Mouse (Mus musculus) hindbrain, embryonic 15.5 days (tissue): ENCODE results near the gene Casd1. TPM values are rescaled to one million over a fixed set of nuclear protein-coding genes. Genes with fewer than 3 reads are reported as not detected.

Experiments
- ATAC-seq: fragments of 200-750 bp; cut with Nextera tagmentation; 2 replicates; pipeline ENCODE4 v1.8.0; 2017; ENCODE audit warnings: low read depth, moderate number of reproducible peaks, moderate TSS enrichment; ENCODE audit not compliant: low FRiP score
- H3K27ac ChIP-seq: fragments of 300-500 bp; sonication (generic); replicated peaks from 2 replicates; pipeline ENCODE4 v1.5.1; 2015; ENCODE audit warnings: mild to moderate bottlenecking, inconsistent platforms
- H3K27me3 ChIP-seq: fragments of 300-500 bp; sonication (generic); 2 replicates; pipeline ENCODE4 v1.6.1; 2015; ENCODE audit warnings: control low read depth, inconsistent platforms
- H3K36me3 ChIP-seq: fragments of 300-500 bp; sonication (generic); 2 replicates; pipeline ENCODE4 v1.6.1; 2015; ENCODE audit warnings: control low read depth, inconsistent platforms
- H3K4me1 ChIP-seq: fragments of 300-500 bp; sonication (generic); replicated peaks from 2 replicates; pipeline ENCODE4 v1.6.1; 2015; ENCODE audit warnings: control low read depth, inconsistent platforms
- H3K4me2 ChIP-seq: fragments of 300-500 bp; sonication (generic); 2 replicates; pipeline ENCODE4 v1.6.1; 2015; ENCODE audit warnings: moderate library complexity, mild to moderate bottlenecking, inconsistent platforms
- H3K4me3 ChIP-seq: fragments of 300-500 bp; sonication (generic); 2 replicates; pipeline ENCODE4 v1.5.1; 2015; ENCODE audit warnings: mild to moderate bottlenecking, inconsistent platforms
- H3K9ac ChIP-seq: fragments of 300-500 bp; sonication (generic); 2 replicates; pipeline ENCODE4 v1.6.1; 2015; ENCODE audit warnings: inconsistent platforms
- H3K9me3 ChIP-seq: fragments of 300-500 bp; sonication (generic); 2 replicates; pipeline ENCODE4 v1.6.1; 2016; ENCODE audit warnings: control low read depth, inconsistent platforms
- WGBS: fragments of 180-500 bp; shearing (Covaris S2); methylation state at CpG from one replicate; pipeline ENCODE4 v1.1.7; 2015; 5-methylcytosine and 5-hydroxymethylcytosine counted together
- polyA plus RNA-seq: library from polyadenylated mRNA; unstranded; fragments of >200 nt; fragmentation: Nextera tagmentation; extraction: Ambion mirVana; gene quantifications from 2 replicates; pipeline ENCODE4 v1.2.1, GENCODE M21; 2015

The Casd1 gene
- 43.2 and 44.6 TPM in 2 replicates for polyA plus RNA-seq

DNA sequence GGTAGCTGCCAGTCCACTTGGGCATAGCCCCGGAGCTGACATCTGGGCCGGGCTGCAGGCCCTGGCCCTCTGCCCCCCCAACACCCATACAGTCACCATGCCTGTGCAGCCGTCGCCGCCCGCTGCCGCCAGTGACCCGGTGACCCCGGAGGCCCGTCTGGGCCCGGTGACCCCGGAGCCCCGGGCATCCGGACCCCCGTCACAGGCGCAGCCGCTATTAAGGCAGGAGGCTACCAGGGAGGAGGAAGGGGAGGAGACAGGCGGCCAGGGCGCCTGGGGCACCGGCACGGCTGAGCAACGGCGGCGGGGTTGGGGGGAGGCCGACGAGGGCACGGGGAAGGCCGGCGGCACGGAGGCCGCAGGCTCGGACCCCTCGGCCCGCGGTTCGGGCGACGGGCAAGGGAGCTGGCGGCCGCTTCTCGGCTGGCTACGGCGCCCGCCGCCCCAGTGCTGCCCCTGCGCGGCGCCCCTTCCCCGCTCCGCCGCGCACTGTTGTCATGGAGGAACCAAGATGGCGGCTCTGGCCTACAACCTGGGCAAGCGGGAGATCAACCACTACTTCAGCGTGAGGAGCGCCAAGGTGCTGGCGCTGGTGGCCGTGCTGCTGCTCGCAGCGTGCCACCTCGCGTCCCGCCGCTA, at the start of gene Casd1:
Gene Casd1 (plus strand): TSS at position 182 of the 639 bp plus-strand sequence.
- WGBS: under 1% methylated on average over 52 of the region's 64 CpGs
- H3K27me3 ChIP-seq: no peaks in the 10 kb centered on the region
- peak; percentile 93 for ATAC-seq
- peaks cover 28% of the 10 kb centered on the region for H3K4me1 ChIP-seq
- H3K27ac ChIP-seq: peak within 1 kb of the TSS; percentile 96
- peak within 1 kb of the TSS; percentile 74 for H3K4me3 ChIP-seq
- H3K36me3 ChIP-seq: no peaks in the 10 kb centered on the region
- H3K9me3 ChIP-seq: no peaks in the 10 kb centered on the region
- H3K9ac ChIP-seq: peak within 1 kb of the TSS; percentile 87
- H3K4me2 ChIP-seq: peak within 1 kb of the TSS; percentile 90

DNA sequence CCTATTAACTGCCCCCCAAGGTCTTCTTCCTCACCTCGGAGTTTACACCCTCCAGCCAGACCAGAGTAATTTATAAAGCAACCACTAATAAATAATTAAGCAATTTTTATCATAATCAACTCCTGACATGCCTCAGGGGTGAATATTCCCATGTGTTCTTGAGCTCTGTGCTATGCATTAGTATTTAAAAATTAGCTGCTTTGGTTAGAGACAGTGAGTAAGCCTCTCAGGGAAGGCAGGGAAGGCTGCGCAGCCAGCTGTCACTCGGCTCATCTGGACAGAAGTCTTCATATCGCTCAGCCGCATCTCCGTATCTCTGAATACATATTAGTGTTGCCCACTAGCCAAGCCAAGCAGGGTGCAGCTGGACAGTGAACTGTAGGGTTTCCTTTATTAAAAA, 45.3 kb upstream of the Casd1 start:
- no peak overlapping the region for H3K4me3 ChIP-seq
- H3K27me3 ChIP-seq: no peaks in the 10 kb centered on the region
- H3K4me1 ChIP-seq: 0 out of 2 replicates have a peak, but pooled peaks cover 7% of the 10 kb centered on the region
- H3K9me3 ChIP-seq: no peaks in the 10 kb centered on the region
- WGBS: 45% methylated on average over 6 of the region's 6 CpGs
- no peak for ATAC-seq
- no peak overlapping the region for H3K4me2 ChIP-seq
- no peak overlapping the region for H3K27ac ChIP-seq
- no peak overlapping the region for H3K9ac ChIP-seq
- H3K36me3 ChIP-seq: no peaks in the 10 kb centered on the region

DNA sequence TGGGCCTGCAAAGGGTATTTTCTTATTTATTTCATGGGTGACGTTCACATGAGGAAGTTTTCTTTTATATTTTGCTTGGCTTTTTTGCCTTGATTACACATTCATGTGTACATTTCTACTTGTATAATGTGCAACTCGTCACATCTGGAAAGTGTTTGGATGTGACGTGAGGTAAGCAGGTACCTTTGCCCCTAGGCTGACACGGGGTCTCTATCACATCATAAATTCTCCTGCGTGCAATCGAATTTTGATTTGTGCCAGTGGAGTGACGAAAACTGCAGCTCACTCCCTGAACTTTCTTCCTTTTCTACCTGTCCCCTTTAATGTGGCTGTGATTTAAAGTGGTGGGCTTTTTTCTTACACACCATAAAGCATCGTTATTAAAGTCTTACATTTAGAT, 43.6 kb upstream of the Casd1 start:
- WGBS: 80% methylated on average over 8 of the region's 8 CpGs
- Histone ChIP-seq H3K36me3 (no peaks in the 10 kb centered on the region), H3K4me2 (no peak overlapping the region), H3K9ac (no peak overlapping the region), H3K27ac (no peak overlapping the region), H3K4me1 (0 out of 2 replicates have a peak, but pooled peaks cover 11% of the 10 kb centered on the region), H3K27me3 (no peaks in the 10 kb centered on the region), H3K4me3 (no peak overlapping the region), H3K9me3 (no peaks in the 10 kb centered on the region)
- ATAC-seq: no peak

DNA sequence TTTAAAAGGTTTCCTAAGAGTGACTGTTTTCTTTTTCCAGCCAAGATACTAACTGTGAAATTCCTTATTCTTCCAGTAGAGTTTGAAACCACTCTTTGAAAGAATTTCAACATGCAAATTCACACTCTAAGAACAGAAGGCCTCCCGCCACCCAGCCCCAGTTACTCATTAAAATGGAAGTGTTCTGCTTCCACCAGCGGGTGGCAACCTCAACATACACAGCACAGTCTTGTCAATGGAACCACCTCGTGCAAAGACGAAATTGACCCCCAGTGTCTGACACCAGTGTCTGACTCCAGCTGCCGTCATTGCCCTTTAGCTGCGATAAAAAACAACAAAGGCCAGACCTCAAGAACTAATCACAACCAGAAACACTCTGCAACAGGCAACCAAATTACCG, 43.0 kb upstream of the Casd1 start:
- Histone ChIP-seq H3K4me1 (0 out of 2 replicates have a peak, but pooled peaks cover 11% of the 10 kb centered on the region), H3K27ac (no peak overlapping the region), H3K27me3 (no peaks in the 10 kb centered on the region), H3K9ac (no peak overlapping the region), H3K9me3 (no peaks in the 10 kb centered on the region), H3K4me2 (no peak overlapping the region), H3K36me3 (no peaks in the 10 kb centered on the region), H3K4me3 (no peak overlapping the region)
- 11% methylated on average over 7 of the region's 7 CpGs for WGBS
- ATAC-seq: 0 out of 2 replicates have a peak, but pooled peaks have one; percentile 63

DNA sequence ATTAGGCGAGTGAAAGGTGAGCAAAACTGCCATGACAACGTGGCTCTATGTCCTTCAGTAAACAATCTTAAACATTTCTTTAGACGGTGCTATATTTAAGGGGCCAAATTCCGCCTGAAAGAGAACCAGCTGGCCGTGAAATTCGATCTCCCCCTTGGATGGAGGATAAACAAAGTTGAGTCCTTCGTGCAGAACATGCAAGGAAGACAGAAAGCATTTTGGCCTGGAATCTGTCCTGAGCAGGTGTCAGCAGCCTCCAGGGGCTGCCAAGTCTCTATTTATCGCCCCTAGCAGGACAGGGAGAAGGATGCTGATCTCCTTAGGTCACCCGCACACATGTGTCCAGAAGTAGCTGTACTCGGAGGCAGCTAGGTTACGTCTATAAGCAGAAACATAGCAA, 39.5 kb upstream of the Casd1 start:
- Histone ChIP-seq H3K9ac (no peak overlapping the region), H3K36me3 (no peaks in the 10 kb centered on the region)

DNA sequence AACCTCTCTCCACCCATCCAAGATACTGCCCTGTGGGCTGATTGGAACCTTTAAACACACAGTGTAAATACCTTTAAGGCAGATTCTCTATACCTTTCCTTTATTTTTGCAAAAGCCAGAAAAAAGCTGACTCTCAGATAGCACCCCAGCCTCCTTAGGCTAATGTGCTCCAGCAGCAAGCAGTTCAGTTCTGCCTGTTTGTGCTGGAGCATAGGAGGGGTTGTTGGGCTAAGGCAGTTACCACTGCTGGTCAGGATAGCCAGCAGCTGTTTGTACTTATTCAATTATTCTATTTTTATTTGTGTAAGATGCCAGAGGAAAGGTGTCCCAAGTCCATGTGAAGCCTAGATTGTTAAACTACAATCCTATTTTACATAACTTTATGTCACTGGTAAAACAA, 39.0 kb upstream of the Casd1 start:
- Histone ChIP-seq H3K4me2 (no peak overlapping the region), H3K27ac (no peak overlapping the region), H3K36me3 (no peaks in the 10 kb centered on the region), H3K4me1 (0 out of 2 replicates have a peak, but pooled peaks cover 5% of the 10 kb centered on the region), H3K27me3 (no peaks in the 10 kb centered on the region), H3K4me3 (no peak overlapping the region), H3K9me3 (no peaks in the 10 kb centered on the region), H3K9ac (no peak overlapping the region)
- ATAC-seq: no peak

More for the DNA sequence above, 39.5 kb upstream of the Casd1 start:
- H3K9me3 ChIP-seq: no peaks in the 10 kb centered on the region
- H3K4me1 ChIP-seq: 0 out of 2 replicates have a peak, but pooled peaks cover 5% of the 10 kb centered on the region
- WGBS: 33% methylated on average over 11 of the region's 11 CpGs
- H3K27ac ChIP-seq: no peak overlapping the region
- H3K4me3 ChIP-seq: no peak overlapping the region
- no peak for ATAC-seq
- H3K27me3 ChIP-seq: no peaks in the 10 kb centered on the region
- no peak overlapping the region for H3K4me2 ChIP-seq

DNA sequence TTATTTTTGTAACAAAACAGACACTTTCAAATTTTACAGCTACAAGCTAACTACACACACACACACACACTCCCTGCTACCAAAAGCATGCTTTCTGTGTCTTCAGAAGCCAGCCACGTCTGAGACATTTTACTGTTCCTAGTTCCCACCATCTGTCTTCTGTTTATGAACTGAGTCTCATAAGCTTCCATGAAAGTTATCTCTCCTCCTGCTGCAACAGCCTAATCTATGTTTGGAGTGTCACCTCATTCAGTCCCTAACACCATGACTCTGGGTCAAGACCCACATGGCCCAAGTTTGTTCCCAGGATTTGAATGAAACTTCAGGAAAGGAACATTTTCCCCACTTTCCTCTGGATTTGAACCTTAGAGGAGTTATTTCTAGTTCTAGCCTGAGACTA, 38.2 kb upstream of the Casd1 start:
- Histone ChIP-seq H3K4me1 (0 out of 2 replicates have a peak, but pooled peaks cover 5% of the 10 kb centered on the region), H3K27ac (no peak overlapping the region), H3K4me2 (no peak overlapping the region), H3K27me3 (no peaks in the 10 kb centered on the region), H3K9ac (no peak overlapping the region), H3K4me3 (no peak overlapping the region), H3K36me3 (no peaks in the 10 kb centered on the region), H3K9me3 (no peaks in the 10 kb centered on the region)
- no peak for ATAC-seq
- WGBS: 75% methylated on average over 1 of the region's 1 CpGs

DNA sequence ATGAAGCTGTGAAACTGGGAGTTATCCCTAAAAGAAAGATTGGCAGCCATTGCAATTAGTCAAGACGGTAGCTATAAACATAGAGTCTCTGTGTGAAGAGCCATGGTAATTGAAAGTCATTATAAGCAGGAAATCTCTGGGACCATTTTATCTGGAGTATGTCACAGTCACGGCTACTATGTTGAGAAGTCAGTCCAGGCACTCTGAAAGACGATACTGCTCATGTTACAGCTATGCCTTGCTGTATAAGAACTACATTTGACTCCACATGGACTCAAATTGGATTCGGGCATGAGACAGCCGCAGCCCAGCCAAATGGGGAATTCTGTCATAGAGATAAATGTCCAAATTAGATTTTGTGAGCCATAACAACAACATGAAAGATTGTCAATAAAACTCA, 37.2 kb upstream of the Casd1 start:
- no peak overlapping the region for H3K4me2 ChIP-seq
- 84% methylated on average over 5 of the region's 5 CpGs for WGBS
- ATAC-seq: no peak
- H3K4me3 ChIP-seq: no peak overlapping the region
- H3K4me1 ChIP-seq: 0 out of 2 replicates have a peak, but pooled peaks cover 5% of the 10 kb centered on the region
- no peaks in the 10 kb centered on the region for H3K36me3 ChIP-seq
- no peak overlapping the region for H3K27ac ChIP-seq
- H3K9ac ChIP-seq: no peak overlapping the region
- no peaks in the 10 kb centered on the region for H3K27me3 ChIP-seq
- no peaks in the 10 kb centered on the region for H3K9me3 ChIP-seq

DNA sequence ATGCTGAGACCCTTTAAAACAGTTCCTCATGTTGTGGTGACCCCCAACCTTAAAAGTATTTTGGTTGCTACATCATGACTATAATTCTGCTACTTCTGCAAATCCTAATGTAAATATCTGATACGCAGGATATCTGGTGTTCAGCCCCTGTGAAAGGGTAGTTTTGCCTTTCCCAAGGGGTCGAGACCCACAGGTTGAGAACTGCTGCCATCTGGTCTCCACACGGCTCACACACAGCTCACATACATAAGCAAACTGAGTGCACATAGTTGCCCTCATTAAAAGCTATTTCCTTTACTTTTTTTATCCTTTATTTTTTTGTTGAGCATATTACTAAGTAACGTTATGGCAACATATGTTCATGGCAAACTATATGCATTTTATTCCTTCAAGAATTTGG, 30.2 kb upstream of the Casd1 start:
- Histone ChIP-seq H3K4me2 (no peak overlapping the region), H3K4me1 (no peaks in the 10 kb centered on the region), H3K36me3 (no peaks in the 10 kb centered on the region), H3K4me3 (no peak overlapping the region), H3K27ac (no peak overlapping the region), H3K27me3 (no peaks in the 10 kb centered on the region), H3K9me3 (no peaks in the 10 kb centered on the region), H3K9ac (no peak overlapping the region)
- 69% methylated on average over 4 of the region's 4 CpGs for WGBS
- no peak for ATAC-seq

DNA sequence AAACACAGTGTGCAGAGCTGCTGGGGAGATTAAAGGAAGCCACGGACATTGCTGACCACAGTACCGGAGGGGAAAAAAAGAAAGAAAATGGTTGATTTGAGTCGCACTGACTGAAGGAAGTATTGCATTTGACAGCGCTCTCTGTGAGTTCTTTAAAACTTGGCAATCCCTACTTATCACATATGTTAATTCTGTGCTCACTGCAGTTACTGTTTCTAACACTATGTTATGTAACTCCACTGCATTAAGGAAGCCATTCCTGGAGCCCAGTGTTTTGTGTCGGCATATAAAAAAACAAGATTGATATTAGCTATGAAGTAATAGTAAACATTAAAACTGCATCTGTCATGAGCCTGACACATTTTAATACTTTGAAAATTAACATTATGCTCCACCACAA, 22.9 kb upstream of the Casd1 start:
- ATAC-seq: no peak
- no peaks in the 10 kb centered on the region for H3K4me1 ChIP-seq
- no peaks in the 10 kb centered on the region for H3K9me3 ChIP-seq
- H3K27ac ChIP-seq: no peak overlapping the region
- no peaks in the 10 kb centered on the region for H3K27me3 ChIP-seq
- no peaks in the 10 kb centered on the region for H3K36me3 ChIP-seq
- no peak overlapping the region for H3K4me2 ChIP-seq
- 79% methylated on average over 5 of the region's 5 CpGs for WGBS
- H3K9ac ChIP-seq: no peak overlapping the region
- no peak overlapping the region for H3K4me3 ChIP-seq

DNA sequence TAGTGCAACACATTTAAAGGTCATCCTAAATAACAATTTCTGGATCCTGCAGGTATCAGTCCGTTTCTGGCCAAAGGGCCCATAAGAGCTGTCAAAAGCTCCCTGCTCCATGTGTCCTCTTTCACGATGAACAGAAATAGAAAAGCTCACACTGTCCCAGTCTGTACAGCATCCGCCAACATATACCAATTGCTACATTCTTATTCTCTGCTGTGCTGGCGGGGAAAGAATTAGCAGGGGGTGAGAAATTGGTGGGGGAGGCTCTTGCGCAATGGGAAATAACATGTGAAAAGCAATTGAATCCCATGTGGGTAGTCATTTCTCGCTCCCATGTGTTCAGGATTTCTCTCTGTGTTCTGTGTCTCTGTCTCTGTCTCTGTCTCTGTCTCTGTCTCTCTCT, 22.3 kb upstream of the Casd1 start:
- Histone ChIP-seq H3K9me3 (no peaks in the 10 kb centered on the region), H3K36me3 (no peaks in the 10 kb centered on the region), H3K27ac (no peak overlapping the region), H3K4me2 (no peak overlapping the region), H3K9ac (no peak overlapping the region), H3K4me1 (no peaks in the 10 kb centered on the region), H3K4me3 (no peak overlapping the region), H3K27me3 (no peaks in the 10 kb centered on the region)
- ATAC-seq: no peak
- WGBS: 79% methylated on average over 6 of the region's 6 CpGs

DNA sequence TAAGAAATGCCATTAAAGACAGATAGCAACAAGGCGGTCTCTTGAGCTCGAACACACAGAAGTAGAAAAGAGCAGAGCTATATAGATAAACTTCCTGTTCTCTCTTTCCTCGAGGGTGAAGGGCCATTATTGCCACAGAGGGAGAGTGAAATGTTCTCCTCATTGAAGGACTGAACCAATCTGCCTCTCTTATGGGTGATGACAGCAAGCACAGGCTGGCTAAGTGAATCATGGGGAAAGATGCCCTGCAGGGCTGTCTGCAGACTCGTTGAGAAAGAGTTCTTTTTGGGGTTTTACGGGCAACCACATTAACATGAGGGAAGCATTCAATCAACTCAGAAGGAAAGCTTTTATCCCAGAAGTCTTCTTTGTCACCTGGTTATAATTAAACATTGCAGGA, 21.0 kb upstream of the Casd1 start:
- Histone ChIP-seq H3K4me3 (no peak overlapping the region), H3K9ac (no peak overlapping the region), H3K4me2 (no peak overlapping the region), H3K36me3 (no peaks in the 10 kb centered on the region), H3K27me3 (no peaks in the 10 kb centered on the region), H3K4me1 (no peaks in the 10 kb centered on the region), H3K27ac (no peak overlapping the region), H3K9me3 (no peaks in the 10 kb centered on the region)
- no peak for ATAC-seq
- WGBS: 64% methylated on average over 5 of the region's 5 CpGs

DNA sequence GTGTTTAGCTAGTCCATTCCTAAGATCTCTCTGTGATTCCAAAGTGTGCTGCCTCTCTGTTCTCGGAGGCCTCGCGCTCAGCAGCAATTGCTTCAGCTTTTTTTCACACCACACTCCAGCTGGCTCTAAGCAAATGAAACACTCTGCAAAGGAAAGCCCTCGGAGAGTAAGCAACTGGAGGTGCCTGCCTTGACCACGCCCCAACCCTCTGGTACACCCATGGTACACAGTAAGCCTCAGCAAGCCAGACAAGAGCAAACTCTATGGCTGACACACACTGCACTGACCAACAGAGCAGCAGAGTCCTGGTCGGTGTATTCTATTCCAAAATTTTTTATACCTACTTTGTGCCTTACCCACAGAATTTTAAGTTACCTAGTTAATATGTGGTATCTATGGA, 17.2 kb upstream of the Casd1 start:
- H3K4me2 ChIP-seq: no peak overlapping the region
- no peak overlapping the region for H3K9ac ChIP-seq
- H3K36me3 ChIP-seq: no peaks in the 10 kb centered on the region
- H3K27ac ChIP-seq: no peak overlapping the region
- H3K4me1 ChIP-seq: no peaks in the 10 kb centered on the region
- H3K27me3 ChIP-seq: no peaks in the 10 kb centered on the region
- no peak for ATAC-seq
- H3K4me3 ChIP-seq: no peak overlapping the region
- H3K9me3 ChIP-seq: no peaks in the 10 kb centered on the region
- WGBS: 36% methylated on average over 6 of the region's 6 CpGs
